Mouse (Mus musculus) E14TG2a.4 (cell line): ENCODE results near the gene Tsacc.
"Not testable (repeated sequence)": the region's sequence is repeated elsewhere in the genome, so short reads cannot be mapped to it uniquely, and the experiment has no call there.

Source experiments
- CTCF ChIP-seq: conservative IDR thresholded peaks from 2 replicates; pipeline ENCODE4 v1.5.1; 2014; ENCODE audit warnings: low read length
- NANOG ChIP-seq: IDR thresholded peaks from 2 replicates; pipeline ENCODE4 v1.6.1; 2014; ENCODE audit warnings: borderline replicate concordance, low read length, mixed read lengths
- POU5F1 ChIP-seq: IDR thresholded peaks from 2 replicates; pipeline ENCODE4 v1.6.1; 2014; ENCODE audit warnings: low read length, borderline replicate concordance

DNA sequence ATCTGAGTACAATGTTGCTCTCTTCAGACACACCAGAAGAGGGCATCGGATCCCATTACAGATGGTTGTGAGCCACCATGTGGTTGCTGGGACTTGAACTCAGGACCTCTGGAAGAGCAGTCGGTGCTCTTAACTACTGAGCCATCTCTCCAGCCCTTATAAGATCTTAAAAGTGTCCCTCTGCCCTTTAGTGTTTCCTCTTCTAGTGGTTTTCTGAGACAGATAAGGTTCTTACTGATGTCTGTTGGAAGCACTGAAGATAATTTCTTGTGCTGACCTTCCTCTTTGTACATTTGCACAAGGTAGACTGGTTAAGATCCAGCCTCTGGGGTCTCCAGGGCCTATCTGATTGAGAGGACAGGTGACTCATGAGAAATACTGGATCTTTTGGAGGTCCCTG lies 25.5 kb downstream of the Tsacc start:
- TF ChIP-seq CTCF, NANOG, POU5F1: not testable (repeated sequence)
